Mouse (Mus musculus): ENCODE measurements around the gene Tomm20.
A peak's percentile ranks its signal among the peaks of the same experiment; 100 is the strongest.

Tomm20 gene

DNA sequence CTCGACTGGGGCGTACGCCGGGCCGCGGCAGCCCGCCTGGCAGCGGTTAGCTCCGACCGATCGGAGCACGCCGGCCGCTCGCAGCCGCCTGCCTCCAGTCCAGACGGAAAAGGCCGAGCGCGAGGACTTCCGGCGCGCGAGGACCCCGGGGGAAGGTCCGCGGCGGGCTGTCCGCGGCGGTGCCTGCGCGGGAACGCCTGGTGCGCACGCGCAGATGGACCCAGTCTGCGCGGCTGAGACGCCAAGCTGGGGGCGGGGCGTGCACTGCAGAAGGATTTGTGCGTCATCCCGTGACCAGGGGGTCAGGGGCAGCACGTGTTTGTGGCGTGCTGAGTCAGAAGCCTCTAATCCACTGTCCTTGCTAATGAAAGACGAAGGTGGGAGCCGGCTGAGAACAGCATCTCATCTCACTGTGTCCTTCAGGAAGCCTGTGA, at the start of gene Tomm20:
Tomm20 (minus strand) TSS at position 115 of the 434 bp plus-strand sequence.
- DNase-seq (ENCODE audit: low read depth) = peak; percentile 99

DNA sequence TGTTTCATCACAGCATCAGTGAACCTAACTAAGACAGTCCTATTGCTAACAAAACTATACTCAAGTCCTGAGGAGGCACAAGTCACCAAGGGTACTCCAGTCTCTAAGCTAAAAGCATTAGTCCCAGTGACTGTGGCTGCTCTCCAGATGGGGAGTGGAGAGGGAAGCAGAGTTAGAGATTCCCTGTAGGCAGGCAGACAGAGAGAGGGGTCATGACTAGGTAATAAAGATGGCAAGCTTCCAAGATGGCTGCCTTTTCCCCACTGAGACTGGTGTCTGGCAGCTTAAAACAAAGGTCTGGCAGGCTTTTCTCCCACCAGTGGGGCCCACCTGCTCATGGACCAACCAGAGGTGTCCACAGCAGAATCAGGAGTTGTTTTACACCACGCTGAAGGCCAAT, 48.9 kb upstream of the Tomm20 start:
- DNase-seq (ENCODE audit: low read depth) = no peak

DNA sequence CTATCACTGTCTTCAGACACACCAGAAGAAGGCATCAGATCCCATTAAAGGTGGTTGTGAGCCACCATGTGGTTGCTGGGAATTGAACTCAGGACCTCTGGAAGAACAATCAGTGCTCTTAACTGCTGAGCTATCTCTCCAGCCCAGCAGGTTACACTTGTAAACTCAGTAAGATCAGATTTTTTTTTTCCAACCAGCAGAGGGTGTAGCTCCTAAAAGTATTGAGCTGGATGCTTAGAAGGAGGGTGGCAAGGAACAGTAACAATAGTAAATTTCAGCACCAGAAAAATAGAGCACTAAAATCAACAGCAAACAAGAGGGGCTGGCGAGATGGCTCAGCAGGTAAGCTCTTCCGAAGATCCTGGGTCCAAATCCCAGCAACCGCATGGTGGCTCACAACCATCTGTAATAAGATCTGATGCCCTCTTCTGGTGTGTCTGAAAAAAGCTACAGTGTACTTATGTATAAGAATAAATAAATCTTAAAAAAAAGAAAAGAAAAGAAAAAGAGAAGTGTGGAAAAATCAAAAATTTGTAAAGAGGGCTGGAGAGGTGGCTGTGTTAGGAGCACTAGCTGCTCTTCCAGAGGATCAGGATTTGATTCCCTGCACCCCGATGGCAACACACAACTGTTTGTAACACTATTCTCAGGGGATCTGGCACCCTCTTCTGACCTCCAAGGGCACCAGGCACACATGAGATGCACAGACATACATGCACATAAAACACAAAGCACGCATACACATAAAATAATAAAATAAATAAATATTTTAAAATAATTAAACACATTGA, 43.9 kb upstream of the Tomm20 start:
- peak; percentile 62 for DNase-seq (ENCODE audit: low read depth)

DNA sequence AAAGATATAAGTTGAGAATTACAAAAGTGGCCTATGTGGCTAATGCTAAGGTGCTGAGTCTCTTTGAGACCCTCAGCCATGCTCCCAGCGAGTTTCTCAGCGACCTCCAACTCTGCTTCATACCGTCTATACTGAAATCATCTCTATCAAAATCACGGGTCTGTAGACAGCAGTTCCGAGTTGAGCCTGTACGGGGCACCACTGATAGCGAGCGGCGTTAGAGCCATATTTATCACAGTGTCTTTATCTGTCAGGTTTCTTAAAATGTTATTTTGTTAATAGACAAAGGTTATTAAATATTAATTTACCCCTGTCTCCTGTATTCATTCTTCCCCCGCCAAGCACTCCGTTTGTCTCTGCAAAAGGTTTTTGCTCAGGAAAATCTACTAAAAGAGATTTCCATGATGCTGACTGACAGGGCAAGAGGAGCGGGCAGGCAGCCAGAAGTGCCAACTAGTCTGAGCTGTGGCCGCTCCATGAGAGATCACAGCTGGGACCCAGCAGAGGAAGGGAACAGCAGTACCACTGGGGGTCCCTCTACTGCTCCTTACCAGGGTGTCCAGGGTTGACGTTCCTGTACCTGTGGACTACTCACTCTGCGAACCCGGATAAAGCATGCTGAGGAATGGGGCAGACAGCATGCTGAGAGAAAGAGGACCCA, 42.8 kb upstream of the Tomm20 start:
- DNase-seq (ENCODE audit: low read depth) = no peak

DNA sequence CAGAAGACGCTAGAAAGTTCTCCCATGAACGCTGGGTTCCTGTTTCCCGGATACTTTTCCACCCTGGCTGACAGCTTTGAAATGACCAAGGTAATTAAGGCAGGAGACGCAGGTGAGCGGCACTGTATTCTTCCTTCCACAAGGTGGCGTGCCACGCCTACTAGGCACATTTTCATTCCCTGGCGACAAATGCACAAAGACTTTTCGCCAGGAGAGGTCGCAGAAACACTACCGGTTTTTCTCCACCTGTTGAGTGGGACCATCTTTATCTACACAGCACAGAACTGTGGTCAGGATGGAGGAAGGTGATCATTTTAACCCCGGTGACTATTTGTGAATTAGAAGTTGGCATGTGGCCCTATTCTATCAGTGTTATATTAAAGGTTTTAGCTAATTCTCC, 40.9 kb upstream of the Tomm20 start:
- DNase-seq (ENCODE audit: low read depth) = peak; percentile 90

DNA sequence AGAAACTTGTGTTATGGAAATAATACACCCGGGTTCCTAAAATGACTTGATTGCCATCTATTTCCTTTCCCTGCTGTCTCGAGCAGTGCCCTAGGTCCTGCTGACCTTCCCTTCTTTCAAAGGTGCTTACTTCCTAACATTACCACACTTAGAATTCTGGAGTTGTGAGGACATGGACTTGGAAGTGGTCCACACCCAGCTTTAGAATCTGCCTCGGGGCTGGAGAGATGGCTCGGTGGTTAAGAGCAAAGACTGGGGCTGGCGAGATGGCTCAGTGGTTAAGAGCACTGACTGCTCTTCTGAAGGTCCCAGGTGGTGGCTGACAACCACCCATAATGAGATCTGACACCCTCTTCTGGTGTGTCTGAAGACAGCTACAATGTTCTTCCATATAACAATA, 34.4 kb upstream of the Tomm20 start:
- DNase-seq (ENCODE audit: low read depth) = peak; percentile 78

DNA sequence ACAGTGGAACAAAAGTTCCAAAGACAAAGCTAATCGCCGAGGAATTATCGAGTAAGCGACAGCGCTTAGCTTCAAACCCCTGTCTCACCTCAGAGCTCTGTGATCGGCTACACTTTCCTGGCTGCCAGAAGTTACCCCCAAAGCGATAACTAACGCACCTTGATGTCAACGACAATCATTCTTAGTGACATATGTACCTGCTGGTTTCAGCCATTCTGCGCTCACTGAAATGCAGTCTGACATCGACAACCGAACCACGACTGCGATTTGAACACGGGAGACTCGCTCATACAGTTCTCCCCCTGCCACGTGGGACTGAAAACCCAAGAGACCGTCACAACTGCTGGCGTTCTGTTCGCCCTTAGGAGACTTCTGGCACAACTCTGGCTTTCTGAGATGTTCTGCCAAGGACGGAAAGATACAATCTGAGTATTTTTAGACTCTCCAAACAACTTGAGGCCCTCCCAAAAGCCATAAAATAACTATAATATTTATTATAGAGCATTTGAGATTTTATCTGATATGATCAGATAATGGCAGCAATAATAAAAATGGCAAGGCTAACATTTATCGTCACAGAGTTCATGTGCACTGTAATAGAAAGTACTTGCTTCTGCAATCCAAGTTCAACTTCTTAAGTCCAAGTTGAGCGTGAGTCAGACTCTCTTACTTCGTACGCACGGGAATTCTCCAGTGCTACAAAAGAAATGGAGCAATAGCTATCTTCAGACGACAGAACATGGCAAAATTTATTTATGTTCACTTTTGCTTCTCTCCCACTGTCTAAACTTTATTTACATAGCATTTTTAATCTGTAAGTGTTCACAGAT, 33.7 kb upstream of the Tomm20 start:
- DNase-seq (ENCODE audit: low read depth) = peak; percentile 84

DNA sequence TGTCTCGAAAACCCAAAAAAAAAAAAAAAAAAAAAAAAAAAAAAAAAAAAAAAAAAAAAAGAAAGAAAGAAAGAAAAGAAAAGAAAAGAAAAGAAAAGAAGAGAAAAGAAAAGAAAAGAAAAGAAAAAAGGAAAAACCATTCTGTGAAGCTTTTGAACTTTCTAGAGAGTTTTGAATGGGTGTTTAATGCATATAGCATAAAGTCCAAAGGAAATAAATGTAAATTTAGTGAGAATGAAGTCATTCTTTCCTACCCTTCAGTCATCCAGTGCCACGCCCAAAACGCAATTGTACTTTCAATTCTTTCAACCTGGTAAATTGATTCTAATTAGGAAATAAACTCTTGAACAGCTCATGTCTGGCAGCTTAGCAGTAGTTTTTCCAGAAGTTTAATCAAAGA, 32.9 kb upstream of the Tomm20 start:
- peak; percentile 37 for DNase-seq (ENCODE audit: low read depth)

DNA sequence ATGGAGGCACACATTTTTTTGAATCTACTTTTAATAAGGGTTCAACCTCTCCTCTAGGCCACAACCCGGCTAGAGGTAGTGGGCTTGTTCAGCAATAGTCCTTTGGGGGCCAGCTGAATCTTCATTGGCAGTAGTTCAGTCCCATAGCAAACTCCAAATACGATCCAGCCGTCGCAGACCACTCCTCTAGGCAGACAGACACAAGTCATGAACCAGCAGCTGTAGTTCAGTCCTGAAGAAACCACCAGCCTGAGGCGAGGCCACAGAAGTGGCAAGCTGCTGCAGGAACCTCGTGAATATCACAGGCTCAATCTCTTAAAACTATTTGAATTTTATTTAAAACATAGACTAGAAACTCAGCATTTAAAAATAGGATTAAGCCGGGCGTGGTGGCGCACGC, 32.4 kb upstream of the Tomm20 start:
- DNase-seq (ENCODE audit: low read depth) = no peak

DNA sequence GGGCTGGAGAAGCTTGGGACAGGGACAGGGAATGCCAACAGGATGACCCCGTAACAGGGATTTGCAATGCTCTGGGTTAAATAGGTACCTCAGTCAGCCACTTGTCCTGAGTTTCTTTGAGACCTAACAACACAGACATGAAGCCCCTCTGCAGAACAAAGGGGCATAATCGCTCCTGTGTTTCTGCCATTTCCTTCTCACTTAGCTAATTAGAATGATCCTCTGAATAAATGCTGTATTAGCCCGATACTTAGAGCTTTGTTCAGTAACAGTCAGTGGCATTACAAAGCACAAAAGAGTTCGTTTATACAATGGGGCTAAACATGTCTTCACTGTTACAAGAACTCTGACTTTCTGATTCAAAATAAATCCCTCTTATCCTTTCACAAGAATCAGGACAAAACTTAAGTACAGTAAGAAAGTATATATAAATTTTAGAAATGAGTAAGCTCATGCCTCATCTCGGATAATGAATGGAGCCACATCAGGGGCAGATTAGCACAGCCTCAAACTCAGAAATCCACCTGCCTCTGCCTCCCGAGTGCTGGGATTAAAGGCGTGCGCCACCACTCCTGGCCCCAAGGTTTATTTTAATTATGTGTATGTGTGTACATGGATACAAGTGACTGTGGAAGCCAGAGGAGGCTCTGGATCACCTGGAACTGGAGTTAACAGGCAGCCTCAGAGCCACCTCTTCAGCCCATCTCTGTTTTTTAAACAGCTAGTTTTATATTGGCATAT, 31.1 kb upstream of the Tomm20 start:
- no peak for DNase-seq (ENCODE audit: low read depth)

DNA sequence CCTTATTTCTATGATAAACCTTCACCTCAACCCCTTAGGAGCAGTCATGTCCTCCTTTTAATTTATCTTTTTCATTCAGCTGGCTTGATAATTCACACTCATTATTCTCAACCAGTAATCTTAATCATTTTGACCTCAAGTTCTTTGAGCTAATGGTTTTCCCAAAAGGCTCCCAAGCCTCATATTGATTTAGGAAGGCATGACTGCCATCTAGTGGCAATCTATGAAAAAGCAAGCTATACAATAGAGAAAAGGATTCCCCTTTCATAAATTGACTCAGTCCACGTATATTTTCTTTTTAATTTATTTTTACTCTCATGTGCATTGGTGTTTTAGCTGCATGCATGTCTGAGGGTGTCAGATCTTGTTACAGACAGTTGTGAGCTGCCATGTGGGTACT, 30.1 kb upstream of the Tomm20 start:
- DNase-seq (ENCODE audit: low read depth) = peak; percentile 86

DNA sequence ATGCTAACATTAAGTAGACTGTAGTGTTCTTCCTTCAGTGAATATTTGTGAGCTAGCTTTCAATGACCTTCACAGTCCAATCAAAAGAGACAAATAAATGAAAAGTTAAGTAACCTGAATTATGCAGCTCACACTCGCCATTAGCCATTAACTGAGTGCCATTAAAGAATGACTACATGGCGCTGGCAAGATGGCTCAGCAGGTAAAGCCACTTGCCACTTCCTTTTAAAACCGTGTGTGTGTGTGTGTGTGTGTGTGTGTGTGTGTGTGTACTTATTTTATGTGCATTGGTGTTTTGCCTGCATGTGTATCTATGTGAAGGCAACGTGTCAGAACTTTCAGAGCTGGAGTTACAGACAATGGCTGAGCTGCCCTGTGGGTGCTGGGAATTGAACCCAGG, 28.9 kb upstream of the Tomm20 start:
- no peak for DNase-seq (ENCODE audit: low read depth)

DNA sequence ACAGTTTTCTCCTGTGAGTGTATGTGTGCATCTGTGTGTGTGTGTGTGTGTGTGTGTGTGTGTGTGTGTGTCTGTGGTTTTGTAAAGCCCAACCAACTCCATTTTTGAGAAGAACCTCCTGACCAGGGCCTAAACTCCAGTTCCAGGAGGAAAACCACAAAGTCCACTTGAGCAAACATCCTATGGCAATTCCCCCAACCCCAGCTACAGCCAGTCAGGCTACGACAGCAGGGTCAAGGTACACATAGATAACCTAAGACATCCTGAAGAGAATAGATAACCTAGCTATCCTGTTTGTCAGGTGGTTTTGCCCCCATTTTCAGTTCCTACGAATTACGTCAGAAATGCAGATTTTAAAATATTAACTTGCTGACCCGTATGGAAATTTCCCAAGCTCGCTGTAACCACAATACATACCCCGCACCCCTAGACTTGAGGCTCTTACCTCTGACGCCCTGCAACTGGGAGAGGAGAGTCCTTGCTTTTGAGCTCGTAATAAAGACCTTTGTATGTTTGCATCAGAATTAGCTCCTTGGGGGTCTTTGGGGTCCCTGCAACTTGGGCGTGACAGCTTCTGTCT, 28.1 kb upstream of the Tomm20 start:
- DNase-seq (ENCODE audit: low read depth) = peak; percentile 75

DNA sequence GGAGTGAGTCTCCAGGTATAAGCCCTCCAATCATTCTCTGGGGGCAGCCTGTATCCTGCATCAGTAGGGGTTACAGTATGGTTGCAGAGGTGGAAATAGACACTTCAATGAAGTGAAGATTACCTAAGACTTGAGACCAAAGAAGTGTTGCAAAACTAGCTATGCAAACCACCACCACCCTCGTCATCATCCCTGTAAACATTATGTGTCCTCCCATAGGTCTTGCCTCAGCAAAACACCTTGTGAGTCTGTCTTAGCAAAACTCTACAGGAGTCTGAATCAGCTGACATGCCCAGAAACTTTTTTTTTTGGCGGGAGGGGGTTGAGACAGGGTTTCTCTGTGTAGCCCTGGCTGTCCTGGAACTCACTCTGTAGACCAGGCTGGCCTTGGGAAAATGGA, 27.0 kb upstream of the Tomm20 start:
- DNase-seq (ENCODE audit: low read depth) = no peak

DNA sequence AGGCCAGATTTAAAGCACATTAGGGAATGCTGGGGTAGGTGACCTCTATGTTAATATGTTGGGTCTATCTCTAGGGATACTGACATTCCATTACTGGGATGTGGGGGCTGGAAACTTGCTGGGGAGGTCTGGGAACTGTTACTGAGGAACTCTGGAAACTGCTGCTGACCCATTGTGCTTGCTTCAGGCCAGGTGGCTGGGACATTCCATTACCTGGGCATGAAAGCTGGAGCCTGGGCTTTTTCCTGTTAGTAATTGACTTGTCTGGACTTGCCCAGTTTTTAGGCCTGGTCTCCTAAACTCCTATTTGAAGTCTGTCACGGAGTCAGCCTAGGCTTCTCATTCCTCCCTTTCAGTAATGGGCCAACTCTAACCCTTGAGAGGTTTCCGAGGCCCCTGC, 26.5 kb upstream of the Tomm20 start:
- no peak for DNase-seq (ENCODE audit: low read depth)

DNA sequence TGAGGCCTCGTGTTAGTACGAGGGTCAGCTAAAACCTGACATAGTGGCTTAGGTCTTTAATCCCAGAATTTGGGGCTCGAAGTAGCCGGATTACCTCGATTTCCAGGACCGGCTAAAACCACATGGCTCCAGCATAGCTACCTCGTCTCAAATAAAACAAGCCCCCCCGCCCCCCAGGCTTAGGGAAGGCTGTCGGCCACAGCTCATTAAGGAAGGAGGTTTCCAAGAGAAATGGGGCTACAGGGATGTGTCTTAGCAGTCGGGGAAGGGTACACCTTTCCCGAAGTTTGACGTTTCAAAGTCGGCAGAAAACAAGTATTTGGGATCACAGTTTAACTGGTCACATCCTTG, 25.6 kb upstream of the Tomm20 start:
- DNase-seq (ENCODE audit: low read depth) = no peak

DNA sequence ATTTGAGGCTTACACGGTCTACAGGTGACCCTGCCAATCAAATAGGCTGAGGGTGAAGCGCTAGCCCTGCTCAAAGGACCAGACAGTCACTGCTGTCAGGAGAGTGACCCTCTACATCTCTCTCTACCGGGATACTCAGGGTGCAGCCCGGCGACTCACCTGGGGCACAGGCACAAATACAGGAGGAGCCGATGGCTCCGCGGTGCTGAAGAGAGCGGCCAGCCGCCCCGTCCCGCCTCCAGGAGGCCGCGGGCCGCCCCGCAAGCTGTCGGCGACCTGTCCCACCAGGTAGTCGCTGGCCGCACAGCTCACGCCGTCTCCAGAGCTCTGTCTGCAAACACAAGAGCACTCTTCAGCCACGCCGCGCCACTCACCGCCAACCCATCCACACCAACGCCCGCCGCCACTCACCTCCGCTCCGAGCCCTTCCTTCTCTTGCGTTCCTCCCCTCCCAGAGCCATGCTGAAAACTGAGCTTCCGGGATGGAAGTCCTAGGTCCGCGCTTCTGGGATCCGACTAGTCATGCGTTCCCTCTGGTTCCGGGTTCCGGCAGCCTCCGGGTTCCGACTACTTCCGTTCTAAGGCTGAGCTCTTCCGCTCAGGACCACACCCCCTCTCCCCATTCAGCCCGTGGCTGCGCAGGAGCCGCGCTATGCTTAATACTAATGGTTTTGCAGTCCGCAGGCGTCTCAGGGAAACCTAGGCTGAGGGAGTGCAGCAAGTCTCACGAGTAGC, 25.1 kb upstream of the Tomm20 start, which contains the start of gene Rbm34:
Rbm34 (minus strand) TSS at position 493 of the 735 bp plus-strand sequence.
- DNase-seq (ENCODE audit: low read depth) = peak; percentile 97

DNA sequence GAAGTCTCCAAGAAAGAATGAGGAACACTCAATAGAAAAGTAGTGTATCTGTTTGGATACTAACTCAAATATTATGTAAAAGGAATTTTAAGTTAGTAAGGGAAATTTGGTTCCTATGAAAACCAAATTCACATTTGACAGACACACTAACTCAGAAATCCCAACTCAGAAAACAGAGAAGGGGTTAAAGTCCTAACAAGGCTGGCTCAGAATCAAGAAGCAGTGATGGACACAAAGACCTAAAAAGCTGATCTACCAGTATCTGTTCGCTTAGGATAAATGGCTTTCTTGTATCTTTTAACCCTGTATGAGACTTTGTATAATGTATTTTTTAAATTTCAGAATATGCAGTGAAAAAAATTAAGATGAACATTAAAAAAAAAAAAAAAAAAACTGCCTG, 23.9 kb upstream of the Tomm20 start:
- no peak for DNase-seq (ENCODE audit: low read depth)

DNA sequence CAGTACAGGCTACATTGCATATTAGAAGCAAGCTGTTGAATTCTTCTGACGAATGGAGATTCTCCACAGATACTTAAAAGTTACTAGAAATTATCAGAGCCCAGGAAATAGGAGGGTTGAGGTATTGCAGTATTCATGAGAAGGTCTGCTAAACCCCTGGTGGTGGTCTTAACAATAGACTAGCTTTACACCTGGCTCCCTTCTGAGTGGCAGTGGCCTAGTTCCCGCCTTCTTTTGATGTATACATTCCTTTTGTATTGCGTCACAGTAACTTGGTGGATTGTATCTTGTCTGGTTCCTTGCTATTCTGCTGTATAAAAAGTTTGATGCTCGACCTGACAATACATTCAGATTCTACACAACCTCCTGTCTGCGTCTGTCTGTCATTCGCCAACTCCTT, 22.5 kb upstream of the Tomm20 start:
- DNase-seq (ENCODE audit: low read depth) = no peak

DNA sequence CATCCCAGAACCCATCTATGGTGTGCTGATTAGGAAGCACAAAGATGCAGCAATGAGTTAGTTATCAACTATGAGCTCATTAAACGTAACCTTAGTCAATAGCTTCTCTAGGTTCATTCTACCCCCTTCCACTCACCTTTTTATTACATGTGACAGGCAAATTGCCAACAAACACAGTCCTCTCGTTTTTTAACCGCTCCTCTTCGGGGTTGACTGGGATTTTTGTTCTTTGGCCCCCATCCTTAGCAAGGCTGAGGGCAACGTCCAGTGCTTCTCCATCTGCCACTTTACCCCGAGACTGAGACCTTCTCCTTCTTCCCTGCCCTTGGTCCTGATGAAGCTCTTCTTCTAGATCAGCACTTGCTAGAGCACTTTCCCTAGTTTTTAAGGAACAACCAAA, 19.6 kb upstream of the Tomm20 start:
- no peak for DNase-seq (ENCODE audit: low read depth)

DNA sequence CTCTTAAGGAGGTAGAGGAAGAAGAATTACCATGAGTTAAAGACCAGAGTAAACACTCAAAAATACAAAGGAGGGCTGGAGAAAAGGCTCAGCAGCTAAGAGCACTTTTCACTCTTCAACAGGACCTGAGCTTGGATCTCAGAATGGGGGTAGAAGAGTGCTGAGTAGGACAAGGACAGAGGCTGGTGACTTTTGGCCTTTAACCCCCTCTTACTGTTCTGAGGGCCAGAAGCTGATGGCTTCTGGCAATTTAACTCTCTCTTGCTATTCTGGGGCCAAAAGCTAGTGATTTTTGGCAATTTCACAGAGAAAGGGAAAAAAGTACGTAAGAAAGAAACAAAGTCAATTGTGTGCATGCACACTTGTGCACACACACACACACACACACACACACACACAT, 17.2 kb upstream of the Tomm20 start:
- DNase-seq (ENCODE audit: low read depth) = no peak
